Mouse (Mus musculus) MEL (cell line): ENCODE data around the gene Prss35. TPM values are rescaled to one million over a fixed set of nuclear protein-coding genes. Genes with fewer than 3 reads are reported as not detected.
A peak's percentile ranks its signal among the peaks of the same experiment; 100 is the strongest.

ENCODE experiments used
- DNase-seq: peaks from one replicate; pipeline ENCODE4 v3.0.0; 2011; ENCODE audit warnings: low read depth, low spot score
- H3K27ac ChIP-seq: 2 replicates; pipeline ENCODE4 v1.5.1; 2012; ENCODE audit warnings: low read depth, mild to moderate bottlenecking, control low read depth, low read length, moderate library complexity; ENCODE audit not compliant: control insufficient read depth
- H3K27me3 ChIP-seq, 2 experiments: fragments of 150-350 bp in 1 of 2; sonication (generic) in 1 of 2; 2 replicates each; pipeline ENCODE4 v1.6.1; 2012; ENCODE audit warnings: low read length in 2 of 2, mild to moderate bottlenecking in 2 of 2, improper control_type of control experiment in 1 of 2, moderate library complexity in 1 of 2; ENCODE audit not compliant: insufficient read depth in 2 of 2, control insufficient read depth in 1 of 2
- H3K36me3 ChIP-seq, 2 experiments: 2 replicates each; pipeline ENCODE4 v1.6.1; 2012 to 2014; ENCODE audit warnings: low read length in 2 of 2, improper control_type of control experiment in 1 of 2, inconsistent platforms in 1 of 2, mild to moderate bottlenecking in 1 of 2; ENCODE audit not compliant: insufficient read depth in 2 of 2, control insufficient read depth in 1 of 2
- H3K4me1 ChIP-seq, 2 experiments: fragments of 150-350 bp in 1 of 2; sonication (generic) in 1 of 2; 2 replicates each; pipeline ENCODE4 v1.6.1; 2012; ENCODE audit warnings: low read length in 2 of 2, improper control_type of control experiment in 1 of 2, mild to moderate bottlenecking in 1 of 2; ENCODE audit not compliant: insufficient read depth in 2 of 2, control insufficient read depth in 1 of 2
- H3K4me3 ChIP-seq, 2 experiments: fragments of 150-350 bp in 1 of 2; sonication (generic) in 1 of 2; 2 replicates each; pipeline ENCODE4 v1.5.1; 2012; ENCODE audit warnings: low read depth in 2 of 2, low read length in 2 of 2, mild to moderate bottlenecking in 2 of 2, moderate library complexity in 2 of 2, control low read depth in 1 of 2, improper control_type of control experiment in 1 of 2; ENCODE audit not compliant: control insufficient read depth in 1 of 2, insufficient read depth in 1 of 2
- H3K79me2 ChIP-seq: 2 replicates; pipeline ENCODE4 v1.6.1; 2012; ENCODE audit warnings: mild to moderate bottlenecking, low read length, moderate library complexity; ENCODE audit not compliant: control insufficient read depth, poor library complexity, insufficient read depth
- H3K9ac ChIP-seq: 2 replicates; pipeline ENCODE4 v1.6.1; 2012; ENCODE audit warnings: low read depth, mild to moderate bottlenecking, control low read depth, low read length, moderate library complexity; ENCODE audit not compliant: control insufficient read depth, poor library complexity, severe bottlenecking
- H3K9me3 ChIP-seq: fragments of 150-350 bp; sonication (generic); replicated peaks from 2 replicates; pipeline ENCODE4 v1.6.1; 2012; ENCODE audit warnings: mild to moderate bottlenecking, low read length, improper control_type of control experiment, moderate library complexity; ENCODE audit not compliant: insufficient read depth
- BHLHE40 ChIP-seq: IDR thresholded peaks from 2 replicates; pipeline ENCODE4 v1.6.1; 2012; ENCODE audit warnings: low read depth, mild to moderate bottlenecking, inconsistent platforms, low read length, improper control_type of control experiment, borderline replicate concordance
- CTCF ChIP-seq, 3 experiments: IDR thresholded peaks in 2 of 3; conservative IDR thresholded peaks in 1 of 3; 2 replicates each; pipeline ENCODE4 v1.5.1; 2011 to 2012; ENCODE audit warnings: low read length in 3 of 3, low read depth in 2 of 3, mild to moderate bottlenecking in 2 of 3, improper control_type of control experiment in 1 of 3, inconsistent platforms in 1 of 3, mixed read lengths in 1 of 3, moderate library complexity in 1 of 3; ENCODE audit not compliant: control insufficient read depth in 1 of 3, insufficient read depth in 1 of 3, poor library complexity in 1 of 3, severe bottlenecking in 1 of 3
- E2F4 ChIP-seq: IDR thresholded peaks from 2 replicates; pipeline ENCODE4 v1.6.1; 2011; ENCODE audit warnings: low read depth, low read length, improper control_type of control experiment, borderline replicate concordance
- GATA1 ChIP-seq: IDR thresholded peaks from 2 replicates; pipeline ENCODE4 v1.6.1; 2011; ENCODE audit warnings: low read depth, low read length, improper control_type of control experiment
- HCFC1 ChIP-seq: IDR thresholded peaks from 2 replicates; pipeline ENCODE4 v1.6.1; 2012; ENCODE audit warnings: low read depth, mild to moderate bottlenecking, inconsistent platforms, low read length, improper control_type of control experiment, moderate library complexity
- JUND ChIP-seq: IDR thresholded peaks from 2 replicates; pipeline ENCODE4 v1.6.1; 2011; ENCODE audit warnings: low read depth, mild to moderate bottlenecking, improper control_type of control experiment, low read length
- MAX ChIP-seq: IDR thresholded peaks from 2 replicates; pipeline ENCODE4 v1.6.1; 2011; ENCODE audit warnings: low read length, improper control_type of control experiment
- MAZ ChIP-seq: IDR thresholded peaks from 2 replicates; pipeline ENCODE4 v1.6.1; 2012; ENCODE audit warnings: low read depth, mild to moderate bottlenecking, inconsistent platforms, low read length, improper control_type of control experiment
- MXI1 ChIP-seq: IDR thresholded peaks from 2 replicates; pipeline ENCODE4 v1.6.1; 2011; ENCODE audit warnings: mild to moderate bottlenecking, low read depth, low read length, improper control_type of control experiment
- MYB ChIP-seq: IDR thresholded peaks from 2 replicates; pipeline ENCODE4 v1.6.1; 2011; ENCODE audit warnings: mild to moderate bottlenecking, low read depth, low read length, improper control_type of control experiment
- MYC ChIP-seq: IDR thresholded peaks from 2 replicates; pipeline ENCODE4 v1.6.1; 2011; ENCODE audit warnings: low read depth, mild to moderate bottlenecking, low read length, improper control_type of control experiment, moderate library complexity
- NELFE ChIP-seq: IDR thresholded peaks from 2 replicates; pipeline ENCODE4 v1.6.1; 2011; ENCODE audit warnings: low read depth, low read length, improper control_type of control experiment
- POLR2AphosphoS2 ChIP-seq: IDR thresholded peaks from 2 replicates; pipeline ENCODE4 v1.6.1; 2011; ENCODE audit warnings: low read length, improper control_type of control experiment
- POLR2AphosphoS5 ChIP-seq: IDR thresholded peaks from 2 replicates; pipeline ENCODE4 v1.6.1; 2012; ENCODE audit warnings: low read depth, borderline replicate concordance, mild to moderate bottlenecking, inconsistent platforms, low read length, moderate library complexity, mixed read lengths
- RAD21 ChIP-seq: IDR thresholded peaks from 2 replicates; pipeline ENCODE4 v1.6.1; 2011; ENCODE audit warnings: mild to moderate bottlenecking, low read depth, low read length, improper control_type of control experiment
- RCOR1 ChIP-seq: IDR thresholded peaks from 2 replicates; pipeline ENCODE4 v1.6.1; 2012; ENCODE audit warnings: low read depth, mild to moderate bottlenecking, inconsistent platforms, low read length, improper control_type of control experiment
- SIN3A ChIP-seq: IDR thresholded peaks from 2 replicates; pipeline ENCODE4 v1.6.1; 2012; ENCODE audit warnings: low read length, improper control_type of control experiment, inconsistent platforms
- SMC3 ChIP-seq: IDR thresholded peaks from 2 replicates; pipeline ENCODE4 v1.6.1; 2011; ENCODE audit warnings: low read depth, low read length, improper control_type of control experiment
- USF1 ChIP-seq: IDR thresholded peaks from 2 replicates; pipeline ENCODE4 v1.6.1; 2014; ENCODE audit warnings: low read depth, mild to moderate bottlenecking, inconsistent platforms, low read length, improper control_type of control experiment, moderate library complexity
- ZC3H11A ChIP-seq: IDR thresholded peaks from 2 replicates; pipeline ENCODE4 v1.6.1; 2012; ENCODE audit warnings: low read depth, mild to moderate bottlenecking, inconsistent platforms, low read length, improper control_type of control experiment
- polyA plus RNA-seq, 2 experiments: library from polyadenylated mRNA; stranded (reverse) in 1 of 2; unstranded in 1 of 2; fragments of >175 nt in 1 of 2; fragments of >200 nt in 1 of 2; gene quantifications; 2 replicates each; pipeline versions ENCODE4 v1.2.1 to v1.2.4; 2012; ENCODE audit warnings: low replicate concordance in 2 of 2, low read depth in 1 of 2; ENCODE audit not compliant: insufficient read length in 2 of 2, insufficient read depth in 1 of 2, missing spikeins in 1 of 2
- total RNA-seq: library from RNA; depleted of rRNA; stranded (reverse); fragments of 300-350 nt; gene quantifications from 2 replicates; pipeline ENCODE4 v1.2.3, GENCODE M21; 2012

Prss35 gene
- total and polyA plus RNA-seq, 3 experiments, result not detected

GRCm38 (mm10) chr9:86739971-86740370 is 3.5 kb upstream of the Prss35 start:
- DNase-seq, result no peak
- Histone ChIP-seq H3K9me3 (no peaks in the 10 kb centered on the region), H3K9ac (no peak overlapping the region), H3K4me3 (no peak overlapping the region), H3K27ac (no peak overlapping the region), H3K27me3 (peaks cover 0 to 2% of the 10 kb centered on the region in 2 experiments; a peak in 2 of 4 replicates), H3K4me1 (peaks cover 0 to 2% of the 10 kb centered on the region in 2 experiments; a peak in 1 of 4 replicates), H3K79me2 (no peaks in the 10 kb centered on the region), H3K36me3 (no peaks in the 10 kb centered on the region)
- TF ChIP-seq MXI1 (no peak), MYC (no peak), RCOR1 (no peak), MYB (no peak), NELFE (no peak), JUND (no peak), POLR2AphosphoS2 (no peak)

- TF ChIP-seq MAX, result no peak
- no peak for TF ChIP-seq MYB
- TF ChIP-seq MAZ, result no peak
- TF ChIP-seq USF1, result no peak
- TF ChIP-seq SMC3, result no peak
- no peak for TF ChIP-seq GATA1
- TF ChIP-seq, all 39 proteins: peak for 0
- Histone ChIP-seq H3K9me3 (no peaks in the 10 kb centered on the region), H3K79me2 (no peaks in the 10 kb centered on the region), H3K27ac (no peak overlapping the region), H3K4me3 (no peak overlapping the region), H3K27me3 (peaks cover 0 to 2% of the 10 kb centered on the region in 2 experiments; a peak in 2 of 4 replicates), H3K36me3 (no peaks in the 10 kb centered on the region; a peak in 1 of 4 replicates), H3K9ac (no peak overlapping the region), H3K4me1 (0 out of 4 replicates have a peak, but pooled peaks cover 0 to 2% of the 10 kb centered on the region in 2 experiments)
- DNase-seq, result no peak
These were observed 592 bp downstream of the Prss35 start for GRCm38 (mm10) chr9:86744041-86744440.

DNA sequence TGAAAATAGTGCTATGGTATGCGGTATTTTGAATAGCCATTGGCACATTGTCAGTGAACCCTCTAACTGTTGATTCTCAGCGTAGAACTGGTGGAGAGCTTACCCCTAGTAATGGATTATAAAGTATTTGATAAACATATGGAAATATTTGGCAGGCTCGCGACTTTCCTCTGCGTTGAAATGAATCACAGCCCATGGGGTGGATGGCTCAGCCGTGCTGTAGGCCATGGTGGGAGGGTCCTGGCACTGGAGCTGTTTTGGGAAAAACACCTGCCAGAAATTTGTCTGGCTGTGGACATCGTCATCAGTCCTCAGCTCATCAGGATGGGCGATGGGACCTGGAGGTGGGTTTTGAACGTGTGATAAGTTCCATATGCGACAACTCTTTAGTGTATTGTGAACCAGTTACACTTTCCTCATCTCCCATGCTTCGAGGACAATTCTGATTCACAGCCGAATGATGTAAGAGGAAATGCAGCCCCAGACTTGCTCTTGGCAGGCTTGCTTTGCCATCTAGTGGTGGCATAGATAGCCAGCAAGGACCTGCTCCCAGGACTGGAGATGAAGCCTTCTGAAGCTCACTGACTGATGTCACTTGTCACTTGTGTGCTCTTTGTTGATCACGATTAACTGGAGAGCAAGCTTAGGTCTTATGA is 2.6 kb downstream of the Prss35 start:
- H3K27ac ChIP-seq, result no peak overlapping the region

More for the DNA sequence above, 2.6 kb downstream of the Prss35 start:
- TF ChIP-seq SIN3A (peak; percentile 40; the same call in 1 of the 2 replicates), ZC3H11A (peak; percentile 84), GATA1 (no peak), MXI1 (no peak), SMC3 (peak; percentile 96), RAD21 (peak; percentile 99), HCFC1 (no peak), BHLHE40 (no peak), POLR2AphosphoS5 (no peak), CTCF (IDR thresholded peaks at IDR 0.05 in 2 of 3, conservative IDR thresholded peaks at IDR 0.05 in 1 of 3; ENCODE audit: control insufficient read depth in 1 of 3, insufficient read depth in 1 of 3, low read depth in 2 of 3, low read length in 3 of 3, poor library complexity in 1 of 3, severe bottlenecking in 1 of 3) (peak; percentile 71 to 98 (median 79)), E2F4 (no peak)
- peaks cover 0 to 2% of the 10 kb centered on the region in 2 experiments; a peak in 2 of 4 replicates for H3K27me3 ChIP-seq
- H3K4me3 ChIP-seq, result no peak overlapping the region
- H3K9me3 ChIP-seq, result no peaks in the 10 kb centered on the region
- H3K79me2 ChIP-seq, result no peaks in the 10 kb centered on the region
- H3K9ac ChIP-seq, result no peak overlapping the region; the same call in 1 of the 2 replicates
- H3K4me1 ChIP-seq, result 0 out of 4 replicates have a peak, but pooled peaks cover 0 to 2% of the 10 kb centered on the region in 2 experiments
- peak; percentile 85 for DNase-seq
- H3K36me3 ChIP-seq, result no peaks in the 10 kb centered on the region; a peak in 1 of 4 replicates
